Mouse (Mus musculus) lung, adult 2 months (tissue): ENCODE data around the gene Fxyd2.

Experiments
- CTCF ChIP-seq: fragments of 200-500 bp; IDR thresholded peaks from 2 replicates; pipeline ENCODE4 v1.5.1; 2011; ENCODE audit warnings: mild to moderate bottlenecking, low read length, control low read depth; ENCODE audit not compliant: insufficient read depth
- POLR2A ChIP-seq: fragments of 200-500 bp; IDR thresholded peaks from 2 replicates; pipeline ENCODE4 v1.6.1; 2011; ENCODE audit warnings: low read depth, mild to moderate bottlenecking, control low read depth, low read length, borderline replicate concordance; ENCODE audit errors: extremely low read depth

- TF ChIP-seq CTCF: no peak
- TF ChIP-seq POLR2A: no peak
Measured at GRCm38 (mm10) chr9:45391299-45391698, 8.2 kb upstream of the Fxyd2 start.
